Mouse (Mus musculus): ENCODE results near the gene Eif2ak1.

- no peak for TF ChIP-seq CTCF (IDR thresholded peaks at IDR 0.05; ENCODE audit: insufficient read depth, low read length)
- TF ChIP-seq POLR2A (IDR thresholded peaks at IDR 0.05; ENCODE audit: borderline replicate concordance, extremely low read depth, low read depth, low read length), result no peak
Observed at GRCm38 (mm10) chr5:143804056-143804765, 13.4 kb upstream of the Eif2ak1 start.
